Mouse (Mus musculus): ENCODE data around the gene Cyth2. TPM values are rescaled to one million over a fixed set of nuclear protein-coding genes. Genes with fewer than 3 reads are reported as not detected.

Gene Cyth2
- polyA plus RNA-seq, 1 experiment from 2014 or later = 82.6 TPM

DNA sequence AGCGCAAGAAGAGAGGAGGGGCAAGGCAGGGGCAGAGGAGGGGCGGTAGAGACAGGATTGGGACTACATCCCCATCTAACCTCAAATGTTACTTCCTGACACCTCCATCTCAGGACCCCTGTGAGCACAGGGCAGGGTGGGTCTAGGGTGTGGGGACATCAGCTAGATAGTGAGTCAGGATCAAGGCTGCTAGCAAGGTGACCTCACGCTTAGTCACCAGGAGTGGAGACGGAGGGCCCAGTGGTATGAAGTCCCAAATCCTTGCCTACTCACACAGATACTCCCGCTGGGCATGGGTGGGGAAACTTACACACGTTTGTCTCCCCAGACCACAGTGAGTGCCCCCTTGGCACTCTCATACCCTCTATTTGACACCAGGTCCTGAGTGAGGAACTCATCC lies 11.8 kb downstream of the Cyth2 start:
- H3K27me3 ChIP-seq (ENCODE audit: control insufficient read depth, insufficient read depth, low read length) = peaks cover 4% of the 10 kb centered on the region; the same call in 1 of the 2 replicates
- H3K36me3 ChIP-seq (ENCODE audit: control insufficient read depth, insufficient read depth, low read length) = no peaks in the 10 kb centered on the region; the same call in 1 of the 2 replicates
- no peak overlapping the region for H3K4me2 ChIP-seq (ENCODE audit: low read depth, low read length)
- no peaks in the 10 kb centered on the region for H3K9me3 ChIP-seq (replicated peaks; ENCODE audit: control insufficient read depth, low read length)
- ATAC-seq (ENCODE audit: insufficient read depth, low FRiP score) = no peak
- no peak overlapping the region for H3K27ac ChIP-seq (ENCODE audit: low read length)
- 82% methylated on average over 6 of the region's 6 CpGs for WGBS
- no peak overlapping the region for H3K4me3 ChIP-seq (replicated peaks; ENCODE audit: low read length)
- H3K9ac ChIP-seq (ENCODE audit: low read length) = no peak overlapping the region
- H3K4me1 ChIP-seq (ENCODE audit: control insufficient read depth, insufficient read depth, low read length) = peaks cover 18% of the 10 kb centered on the region

DNA sequence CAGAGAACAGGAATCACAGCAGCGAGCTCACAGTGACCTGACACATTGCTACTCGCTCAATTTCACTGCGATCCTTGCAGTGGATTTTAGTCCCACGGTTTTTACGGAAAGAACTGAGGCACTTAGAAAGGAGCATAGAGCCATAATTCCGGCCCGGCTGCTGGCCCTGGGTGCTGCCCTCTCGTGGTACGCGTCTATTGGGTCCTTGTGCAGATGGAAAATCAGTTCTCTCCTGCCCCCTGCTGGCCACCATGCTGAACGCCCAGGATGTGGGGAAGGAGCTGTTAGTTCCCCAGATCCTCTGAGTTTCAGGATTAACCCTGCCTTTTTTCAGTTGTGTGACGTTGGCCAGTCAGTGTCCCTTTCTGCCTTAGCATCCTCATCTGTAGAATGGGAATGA lies 13.0 kb downstream of the Cyth2 start:
- H3K4me2 ChIP-seq (ENCODE audit: low read depth, low read length) = peak overlapping the region; percentile 58

DNA sequence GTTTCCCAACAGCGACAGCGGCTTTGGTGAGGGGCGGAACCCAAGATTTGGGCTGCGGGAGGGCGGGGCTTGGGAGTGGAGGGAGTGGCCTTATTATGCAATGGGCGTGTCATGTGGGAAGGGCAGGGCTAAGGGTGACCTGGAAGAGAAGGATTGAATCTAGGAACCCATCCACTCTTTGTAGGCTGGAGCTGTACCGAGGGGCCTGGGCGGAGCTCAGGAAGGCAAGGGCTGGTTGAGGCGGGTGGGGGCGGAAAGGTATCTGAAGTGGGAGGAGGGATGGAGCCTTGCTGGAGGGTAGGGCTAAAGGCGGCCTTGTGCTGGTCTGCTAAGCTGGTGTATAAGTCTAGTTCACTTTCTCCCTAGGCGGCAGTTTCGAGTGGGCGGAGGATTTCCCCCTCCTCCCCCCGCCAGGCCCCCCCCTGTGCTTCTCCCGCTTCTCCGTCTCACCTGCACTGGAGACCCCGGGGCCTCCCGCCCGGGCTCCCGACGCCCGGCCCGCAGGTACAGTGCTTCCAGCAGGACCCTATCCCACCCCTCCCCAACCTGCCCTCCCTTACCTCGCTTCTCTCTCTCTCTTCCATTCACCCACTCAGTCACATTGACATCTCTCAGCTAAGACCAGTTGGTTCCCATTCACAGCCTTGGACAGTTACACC lies 13.7 kb downstream of the Cyth2 start:
- peak; percentile 65 for ATAC-seq (ENCODE audit: insufficient read depth, low FRiP score)
- H3K9ac ChIP-seq (ENCODE audit: low read length) = peak overlapping the region; percentile 62
- peaks cover 22% of the 10 kb centered on the region for H3K4me1 ChIP-seq (ENCODE audit: control insufficient read depth, insufficient read depth, low read length)
- peaks cover 10% of the 10 kb centered on the region for H3K27me3 ChIP-seq (ENCODE audit: control insufficient read depth, insufficient read depth, low read length)
- H3K27ac ChIP-seq (ENCODE audit: low read length) = peak overlapping the region; percentile 31; the same call in 1 of the 2 replicates
- H3K4me2 ChIP-seq (ENCODE audit: low read depth, low read length) = peak overlapping the region; percentile 58
- H3K9me3 ChIP-seq (replicated peaks; ENCODE audit: control insufficient read depth, low read length) = no peaks in the 10 kb centered on the region
- H3K4me3 ChIP-seq (replicated peaks; ENCODE audit: low read length) = peak overlapping the region; percentile 30
- H3K36me3 ChIP-seq (ENCODE audit: control insufficient read depth, insufficient read depth, low read length) = no peaks in the 10 kb centered on the region
- 13% methylated on average over 25 of the region's 25 CpGs for WGBS

More for the DNA sequence above, 13.0 kb downstream of the Cyth2 start:
- Histone ChIP-seq H3K9ac (ENCODE audit: low read length) (peak overlapping the region; percentile 62), H3K27me3 (ENCODE audit: control insufficient read depth, insufficient read depth, low read length) (peaks cover 10% of the 10 kb centered on the region), H3K36me3 (ENCODE audit: control insufficient read depth, insufficient read depth, low read length) (no peaks in the 10 kb centered on the region), H3K27ac (ENCODE audit: low read length) (0 out of 2 replicates have a peak overlapping the region, but pooled peaks have one; percentile 31), H3K4me1 (ENCODE audit: control insufficient read depth, insufficient read depth, low read length) (peaks cover 22% of the 10 kb centered on the region), H3K9me3 (replicated peaks; ENCODE audit: control insufficient read depth, low read length) (no peaks in the 10 kb centered on the region), H3K4me3 (replicated peaks; ENCODE audit: low read length) (peak overlapping the region; percentile 30)
- 3% methylated on average over 12 of the region's 12 CpGs for WGBS
- ATAC-seq (ENCODE audit: insufficient read depth, low FRiP score) = peak; percentile 51

DNA sequence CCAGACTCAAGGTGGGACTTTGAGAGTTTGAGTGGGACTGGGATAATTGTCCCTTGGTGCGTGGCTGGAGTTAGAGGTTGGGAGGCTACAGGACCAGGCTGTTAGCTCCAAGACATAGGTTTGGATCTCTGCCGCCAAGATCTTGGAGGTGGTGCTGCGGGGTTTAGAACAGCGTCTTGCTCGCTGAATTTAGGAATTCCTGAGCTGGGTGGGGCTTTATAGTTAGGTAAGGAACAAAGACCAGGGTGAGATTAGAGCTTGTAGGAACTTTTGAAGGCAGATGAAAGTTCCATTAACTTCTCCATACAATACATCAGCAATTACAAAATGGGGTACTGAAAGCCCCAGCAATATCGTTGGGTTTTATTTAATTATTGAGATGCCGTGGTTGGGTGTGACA lies 14.4 kb downstream of the Cyth2 start:
- H3K9me3 ChIP-seq (replicated peaks; ENCODE audit: control insufficient read depth, low read length) = no peaks in the 10 kb centered on the region
- peaks cover 10% of the 10 kb centered on the region for H3K27me3 ChIP-seq (ENCODE audit: control insufficient read depth, insufficient read depth, low read length)
- no peaks in the 10 kb centered on the region for H3K36me3 ChIP-seq (ENCODE audit: control insufficient read depth, insufficient read depth, low read length)
- 40% methylated on average over 7 of the region's 7 CpGs for WGBS
- peak overlapping the region; percentile 58 for H3K4me2 ChIP-seq (ENCODE audit: low read depth, low read length)
- H3K9ac ChIP-seq (ENCODE audit: low read length) = no peak overlapping the region
- H3K4me1 ChIP-seq (ENCODE audit: control insufficient read depth, insufficient read depth, low read length) = peaks cover 22% of the 10 kb centered on the region
- no peak overlapping the region; the same call in 1 of the 2 replicates for H3K27ac ChIP-seq (ENCODE audit: low read length)
- no peak for ATAC-seq (ENCODE audit: insufficient read depth, low FRiP score)
- peak overlapping the region; percentile 30 for H3K4me3 ChIP-seq (replicated peaks; ENCODE audit: low read length)

DNA sequence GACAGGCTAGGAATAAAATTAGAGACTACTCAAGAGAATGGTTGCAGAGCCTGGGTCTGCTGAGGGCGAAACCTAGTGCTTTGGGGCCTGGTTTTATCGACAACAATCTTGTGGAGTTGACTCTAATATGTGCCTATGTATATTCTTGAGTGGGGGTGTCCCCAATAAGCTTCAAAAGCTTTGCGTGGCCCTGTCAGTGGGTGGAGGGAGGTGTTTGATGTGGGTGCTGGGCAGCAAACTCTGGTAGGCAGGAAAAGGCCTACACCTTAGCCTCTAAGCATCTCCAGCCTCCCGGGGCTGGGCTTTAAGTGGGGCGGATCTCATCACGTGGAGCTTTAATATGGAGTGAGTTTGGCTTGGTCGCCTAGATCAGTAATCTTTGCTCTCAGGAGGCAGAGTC lies 15.4 kb downstream of the Cyth2 start:
- Histone ChIP-seq H3K9me3 (replicated peaks; ENCODE audit: control insufficient read depth, low read length) (no peaks in the 10 kb centered on the region), H3K27ac (ENCODE audit: low read length) (no peak overlapping the region), H3K4me2 (ENCODE audit: low read depth, low read length) (peak overlapping the region; percentile 93), H3K4me3 (replicated peaks; ENCODE audit: low read length) (peak overlapping the region; percentile 55), H3K9ac (ENCODE audit: low read length) (peak overlapping the region; percentile 76), H3K4me1 (ENCODE audit: control insufficient read depth, insufficient read depth, low read length) (peaks cover 22% of the 10 kb centered on the region), H3K36me3 (ENCODE audit: control insufficient read depth, insufficient read depth, low read length) (no peaks in the 10 kb centered on the region), H3K27me3 (ENCODE audit: control insufficient read depth, insufficient read depth, low read length) (peaks cover 10% of the 10 kb centered on the region)
- 62% methylated on average over 7 of the region's 7 CpGs for WGBS
- ATAC-seq (ENCODE audit: insufficient read depth, low FRiP score) = no peak

DNA sequence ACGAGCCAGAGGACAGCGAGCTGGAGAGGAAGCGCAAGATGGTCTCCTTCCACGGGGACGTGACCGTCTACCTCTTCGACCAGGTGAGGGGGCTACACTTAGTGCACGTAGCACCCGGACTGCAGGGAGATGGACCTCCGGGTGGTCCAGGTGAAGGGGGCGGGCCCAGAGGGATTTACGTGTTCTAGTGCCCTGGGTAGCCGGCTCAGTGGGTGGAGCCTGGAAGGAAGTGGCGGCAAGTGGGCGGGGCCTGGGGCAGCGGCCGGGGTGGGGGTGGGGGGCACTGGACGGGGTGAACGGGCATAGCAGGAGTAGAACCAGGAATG lies 15.9 kb downstream of the Cyth2 start:
- ATAC-seq (ENCODE audit: insufficient read depth, low FRiP score) = no peak
- Histone ChIP-seq H3K9ac (ENCODE audit: low read length) (peak overlapping the region; percentile 76), H3K36me3 (ENCODE audit: control insufficient read depth, insufficient read depth, low read length) (no peaks in the 10 kb centered on the region), H3K27ac (ENCODE audit: low read length) (no peak overlapping the region), H3K27me3 (ENCODE audit: control insufficient read depth, insufficient read depth, low read length) (peaks cover 10% of the 10 kb centered on the region), H3K4me2 (ENCODE audit: low read depth, low read length) (peak overlapping the region; percentile 93), H3K4me1 (ENCODE audit: control insufficient read depth, insufficient read depth, low read length) (peaks cover 22% of the 10 kb centered on the region), H3K4me3 (replicated peaks; ENCODE audit: low read length) (peak overlapping the region; percentile 55), H3K9me3 (replicated peaks; ENCODE audit: control insufficient read depth, low read length) (no peaks in the 10 kb centered on the region)
- 3% methylated on average over 19 of the region's 19 CpGs for WGBS

DNA sequence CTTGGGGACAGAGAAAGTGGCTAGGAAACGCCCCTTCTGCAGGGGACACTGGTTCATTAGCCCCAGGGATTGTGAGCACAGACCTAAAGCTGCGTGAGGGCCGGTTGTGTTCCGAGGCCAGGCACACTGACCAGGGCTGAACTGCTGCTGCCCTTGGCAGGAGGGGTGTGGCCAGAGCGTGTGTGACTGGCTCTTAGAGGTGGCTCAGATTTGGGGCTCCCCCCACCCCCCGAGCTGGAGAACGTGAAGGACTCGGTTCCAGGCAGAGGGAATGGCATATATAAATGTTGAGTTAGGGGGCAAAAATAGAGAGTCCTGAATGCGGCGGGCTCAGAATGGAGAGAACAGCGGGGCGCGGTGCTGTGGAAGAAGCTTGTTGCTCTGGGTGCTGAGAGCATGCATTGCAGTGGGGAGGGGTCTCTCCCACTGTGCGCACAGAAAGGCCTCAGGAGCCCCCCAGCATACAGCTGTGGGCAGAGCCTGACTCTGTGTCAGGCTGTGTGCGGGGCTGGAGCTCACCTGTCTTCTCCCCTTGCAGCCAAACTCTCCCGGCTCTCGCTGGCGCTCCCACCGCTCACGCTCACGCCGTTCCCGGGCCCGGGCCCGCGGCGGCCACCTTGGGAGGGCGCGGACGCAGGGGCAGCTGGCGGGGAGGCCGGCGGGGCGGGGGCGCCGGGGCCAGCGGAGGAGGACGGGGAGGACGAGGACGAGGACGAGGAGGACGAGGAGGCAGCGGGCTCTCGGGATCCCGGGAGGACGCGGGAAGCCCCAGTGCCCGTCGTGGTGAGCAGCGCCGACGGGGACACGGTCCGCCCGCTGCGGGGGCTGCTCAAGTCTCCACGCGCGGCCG lies 16.5 kb downstream of the Cyth2 start:
- peak overlapping the region; percentile 55 for H3K4me3 ChIP-seq (replicated peaks; ENCODE audit: low read length)
- H3K9me3 ChIP-seq (replicated peaks; ENCODE audit: control insufficient read depth, low read length) = no peaks in the 10 kb centered on the region
- no peak overlapping the region for H3K27ac ChIP-seq (ENCODE audit: low read length)
- H3K27me3 ChIP-seq (ENCODE audit: control insufficient read depth, insufficient read depth, low read length) = peaks cover 10% of the 10 kb centered on the region
- H3K4me2 ChIP-seq (ENCODE audit: low read depth, low read length) = peak overlapping the region; percentile 93
- peak overlapping the region; percentile 76 for H3K9ac ChIP-seq (ENCODE audit: low read length)
- peaks cover 22% of the 10 kb centered on the region for H3K4me1 ChIP-seq (ENCODE audit: control insufficient read depth, insufficient read depth, low read length)
- ATAC-seq (ENCODE audit: insufficient read depth, low FRiP score) = no peak
- no peaks in the 10 kb centered on the region for H3K36me3 ChIP-seq (ENCODE audit: control insufficient read depth, insufficient read depth, low read length)
- WGBS = 3% methylated on average over 59 of the region's 60 CpGs

DNA sequence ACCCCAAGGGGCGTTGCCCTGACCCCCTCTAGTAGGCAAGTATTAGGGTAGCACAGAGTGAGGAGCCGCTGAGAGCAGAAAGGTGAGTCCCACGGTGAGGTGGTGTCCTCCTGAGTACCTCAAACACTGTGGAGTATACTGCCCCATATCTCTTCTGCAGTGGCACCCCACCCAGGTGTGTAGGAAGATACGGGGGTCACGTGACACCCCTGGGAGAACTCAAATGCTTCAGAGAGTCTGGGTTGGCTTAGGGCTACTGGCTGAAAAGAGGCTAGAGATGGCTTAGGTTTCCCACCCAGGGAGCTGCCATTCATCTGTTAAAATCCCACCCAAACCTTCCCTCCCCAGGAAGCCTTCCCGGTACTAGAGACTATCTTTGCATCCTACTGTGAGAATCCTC lies 17.4 kb downstream of the Cyth2 start:
- H3K27me3 ChIP-seq (ENCODE audit: control insufficient read depth, insufficient read depth, low read length) = peaks cover 10% of the 10 kb centered on the region
- no peaks in the 10 kb centered on the region for H3K9me3 ChIP-seq (replicated peaks; ENCODE audit: control insufficient read depth, low read length)
- H3K4me3 ChIP-seq (replicated peaks; ENCODE audit: low read length) = no peak overlapping the region
- ATAC-seq (ENCODE audit: insufficient read depth, low FRiP score) = no peak
- WGBS = 52% methylated on average over 6 of the region's 6 CpGs
- no peak overlapping the region for H3K4me2 ChIP-seq (ENCODE audit: low read depth, low read length)
- no peak overlapping the region for H3K27ac ChIP-seq (ENCODE audit: low read length)
- H3K4me1 ChIP-seq (ENCODE audit: control insufficient read depth, insufficient read depth, low read length) = peaks cover 22% of the 10 kb centered on the region
- no peaks in the 10 kb centered on the region for H3K36me3 ChIP-seq (ENCODE audit: control insufficient read depth, insufficient read depth, low read length)
- no peak overlapping the region for H3K9ac ChIP-seq (ENCODE audit: low read length)

DNA sequence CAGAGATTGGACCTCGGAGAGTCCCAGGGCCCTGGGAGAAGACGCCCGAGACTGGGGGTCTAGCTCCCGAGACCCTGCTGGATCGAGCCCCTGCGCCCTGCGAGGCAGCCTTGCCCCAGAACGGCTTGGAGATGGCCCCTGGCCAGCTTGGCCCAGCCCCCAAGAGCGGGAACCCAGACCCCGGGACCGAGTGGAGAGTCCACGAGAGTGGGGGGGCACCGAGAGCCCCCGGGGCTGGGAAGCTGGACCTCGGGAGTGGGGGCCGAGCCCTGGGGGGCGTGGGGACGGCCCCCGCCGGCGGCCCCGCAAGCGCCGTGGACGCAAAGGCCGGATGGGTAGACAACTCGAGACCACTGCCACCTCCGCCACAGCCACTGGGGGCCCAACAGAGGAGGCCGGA lies 19.4 kb downstream of the Cyth2 start:
- Histone ChIP-seq H3K27ac (ENCODE audit: low read length) (no peak overlapping the region), H3K36me3 (ENCODE audit: control insufficient read depth, insufficient read depth, low read length) (no peaks in the 10 kb centered on the region), H3K4me3 (replicated peaks; ENCODE audit: low read length) (no peak overlapping the region), H3K9me3 (replicated peaks; ENCODE audit: control insufficient read depth, low read length) (no peaks in the 10 kb centered on the region), H3K4me1 (ENCODE audit: control insufficient read depth, insufficient read depth, low read length) (peaks cover 14% of the 10 kb centered on the region; the same call in 1 of the 2 replicates), H3K27me3 (ENCODE audit: control insufficient read depth, insufficient read depth, low read length) (peaks cover 10% of the 10 kb centered on the region), H3K9ac (ENCODE audit: low read length) (no peak overlapping the region), H3K4me2 (ENCODE audit: low read depth, low read length) (no peak overlapping the region)
- 90% methylated on average over 29 of the region's 29 CpGs for WGBS
- no peak for ATAC-seq (ENCODE audit: insufficient read depth, low FRiP score)
